Mouse (Mus musculus) liver, postnatal 0 days (tissue): ENCODE measurements around the gene Wdsub1.

Experiments used
- CTCF ChIP-seq: sonication (generic); IDR thresholded peaks from 2 replicates; pipeline ENCODE4 v1.5.1; 2016; ENCODE audit warnings: antibody characterized with exemption, low read depth
- EP300 ChIP-seq: IDR thresholded peaks from 2 replicates; pipeline ENCODE4 v1.6.1; 2016; ENCODE audit warnings: antibody characterized with exemption, low read depth, mild to moderate bottlenecking

GRCm38 (mm10) chr2:59876482-59876881, 5.9 kb downstream of the Wdsub1 start:
- TF ChIP-seq EP300 (no peak), CTCF (no peak)
